Mouse (Mus musculus): ENCODE results near the gene Fam131a.
"Not testable (repeated sequence)": the region's sequence is repeated elsewhere in the genome, so short reads cannot be mapped to it uniquely, and the experiment has no call there.

Fam131a gene

GRCm38 (mm10) chr16:20693111-20693701, at the start of gene Fam131a:
Fam131a (plus strand) TSS chr16:20693241.
- DNase-seq: peak; percentile 85

GRCm38 (mm10) chr16:20643911-20644310, 49.1 kb upstream of the Fam131a start:
- no peak for DNase-seq

- DNase-seq: peak; percentile 98
Observed at GRCm38 (mm10) chr16:20651076-20651946, 41.7 kb upstream of the Fam131a start, which contains the start of gene Psmd2. Psmd2 (plus strand) TSS chr16:20651652.

- no peak for DNase-seq
Observed at GRCm38 (mm10) chr16:20651947-20652310, 41.1 kb upstream of the Fam131a start.

- DNase-seq: no peak
Observed at GRCm38 (mm10) chr16:20653315-20653714, 39.7 kb upstream of the Fam131a start.

GRCm38 (mm10) chr16:20657661-20658060, 35.4 kb upstream of the Fam131a start:
- no peak for DNase-seq

GRCm38 (mm10) chr16:20668013-20668412, 25.0 kb upstream of the Fam131a start, which contains the start of gene Eif4g1:
Eif4g1 (plus strand) TSS chr16:20668313.
- DNase-seq: not testable (repeated sequence)

- no peak for DNase-seq
Observed at GRCm38 (mm10) chr16:20670291-20670690, 22.8 kb upstream of the Fam131a start.

- no peak for DNase-seq
Observed at GRCm38 (mm10) chr16:20671886-20672285, 21.2 kb upstream of the Fam131a start.

GRCm38 (mm10) chr16:20672500-20672902, 20.5 kb upstream of the Fam131a start:
- DNase-seq: peak; percentile 97

GRCm38 (mm10) chr16:20672965-20673705, 19.9 kb upstream of the Fam131a start:
- peak; percentile 77 for DNase-seq

- peak; percentile 59 for DNase-seq
Observed at GRCm38 (mm10) chr16:20673706-20674303, 19.2 kb upstream of the Fam131a start.

- no peak for DNase-seq
Observed at GRCm38 (mm10) chr16:20675213-20675612, 17.8 kb upstream of the Fam131a start.

- DNase-seq: no peak
Observed at GRCm38 (mm10) chr16:20676702-20677101, 16.3 kb upstream of the Fam131a start.

- no peak for DNase-seq
Observed at GRCm38 (mm10) chr16:20677380-20677779, 15.7 kb upstream of the Fam131a start.

GRCm38 (mm10) chr16:20677974-20678675, 14.9 kb upstream of the Fam131a start:
- DNase-seq: no peak

- no peak for DNase-seq
Observed at GRCm38 (mm10) chr16:20690774-20691173, 2.3 kb upstream of the Fam131a start.

GRCm38 (mm10) chr16:20691617-20692016, 1.4 kb upstream of the Fam131a start:
- no peak for DNase-seq

GRCm38 (mm10) chr16:20692241-20692965, 638 bp upstream of the Fam131a start:
- no peak for DNase-seq

- DNase-seq: no peak
Observed at GRCm38 (mm10) chr16:20694781-20695180, 1.7 kb downstream of the Fam131a start.

GRCm38 (mm10) chr16:20695622-20696323, 2.7 kb downstream of the Fam131a start:
- peak; percentile 46 for DNase-seq
